Mouse (Mus musculus) bone marrow macrophage, adult 2 months (primary cell): ENCODE results near the gene Nup153.

Source experiments
- CTCF ChIP-seq: IDR thresholded peaks from 2 replicates; pipeline ENCODE4 v1.5.1; 2012; ENCODE audit warnings: low read depth, mild to moderate bottlenecking, low read length, moderate library complexity
- POLR2A ChIP-seq: IDR thresholded peaks from 2 replicates; pipeline ENCODE4 v1.6.1; 2012; ENCODE audit warnings: mild to moderate bottlenecking, low read depth, low read length, borderline replicate concordance

DNA sequence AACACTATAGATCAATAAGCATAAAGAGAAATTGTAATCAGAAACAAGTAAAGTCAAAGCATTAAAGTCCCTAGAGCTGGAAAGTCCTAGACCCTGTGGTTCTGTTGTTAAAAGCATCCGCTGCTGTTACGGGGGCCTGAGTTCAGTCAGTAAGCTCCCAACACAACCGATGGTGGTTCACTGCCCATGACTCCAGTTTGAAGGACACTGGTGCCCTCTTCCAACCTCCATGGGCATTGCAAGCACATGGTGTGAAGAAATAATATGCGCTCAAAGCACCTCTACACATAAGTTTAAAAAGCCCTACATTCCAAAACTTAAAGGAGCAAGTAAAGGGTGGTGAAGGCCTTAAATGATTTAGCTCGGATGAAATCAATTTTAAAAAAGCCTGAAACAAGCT is 24.6 kb downstream of the Nup153 start:
- TF ChIP-seq CTCF, result no peak
- TF ChIP-seq POLR2A, result no peak
